Mouse (Mus musculus) kidney, adult 2 months (tissue): ENCODE measurements around the gene Tbc1d16. TPM values are rescaled to one million over a fixed set of nuclear protein-coding genes. Genes with fewer than 3 reads are reported as not detected.

Source experiments
- DNase-seq: peaks from one replicate; pipeline ENCODE4 v3.0.0; 2021
- H3K27ac ChIP-seq: fragments of 200-500 bp; 2 replicates; pipeline ENCODE4 v1.5.1; 2012; ENCODE audit warnings: low read depth, low read length, control low read depth, inconsistent platforms; ENCODE audit not compliant: insufficient read depth
- H3K27me3 ChIP-seq: fragments of 200-500 bp; replicated peaks from 2 replicates; pipeline ENCODE4 v1.6.1; 2012; ENCODE audit warnings: mild to moderate bottlenecking, moderate library complexity, low read length, inconsistent platforms; ENCODE audit not compliant: control insufficient read depth, insufficient read depth
- H3K36me3 ChIP-seq: fragments of 200-500 bp; 2 replicates; pipeline ENCODE4 v1.6.1; 2012; ENCODE audit warnings: mild to moderate bottlenecking, moderate library complexity, low read length, inconsistent platforms; ENCODE audit not compliant: control insufficient read depth, insufficient read depth
- H3K4me1 ChIP-seq: fragments of 200-500 bp; 2 replicates; pipeline ENCODE4 v1.6.1; 2011; ENCODE audit warnings: low read length; ENCODE audit not compliant: control insufficient read depth, insufficient read depth
- H3K4me3 ChIP-seq: fragments of 200-500 bp; 2 replicates; pipeline ENCODE4 v1.5.1; 2011; ENCODE audit warnings: mild to moderate bottlenecking, low read depth, low read length, control low read depth; ENCODE audit not compliant: insufficient read depth
- CTCF ChIP-seq: fragments of 200-500 bp; conservative IDR thresholded peaks from 2 replicates; pipeline ENCODE4 v1.5.1; 2011; ENCODE audit warnings: low read depth, mild to moderate bottlenecking, control low read depth, low read length, moderate library complexity, mixed read lengths; ENCODE audit not compliant: insufficient read depth, insufficient read length
- POLR2A ChIP-seq: fragments of 200-500 bp; IDR thresholded peaks from one replicate; pipeline ENCODE4 v1.6.1; 2011; ENCODE audit warnings: low read depth, low read length, control low read depth
- WGBS: fragments of 180-500 bp; shearing (Covaris S2); methylation state at CpG from one replicate; pipeline ENCODE4 v1.1.7; 2018; 5-methylcytosine and 5-hydroxymethylcytosine counted together
- polyA plus RNA-seq: library from polyadenylated mRNA; depleted of rRNA; stranded (reverse); fragments of >200 nt; gene quantifications from 2 replicates; pipeline ENCODE4 v1.2.3, GENCODE M21; 2012

The Tbc1d16 gene
- polyA plus RNA-seq, 1 experiment = 25.2 TPM

GRCm38 (mm10) chr11:119171588-119171987, 56.7 kb downstream of the Tbc1d16 start:
- WGBS = 80% methylated on average over 7 of the region's 7 CpGs
- peak; percentile 49 for DNase-seq
- Histone ChIP-seq H3K27ac (no peak overlapping the region), H3K27me3 (no peaks in the 10 kb centered on the region), H3K4me3 (no peak overlapping the region), H3K36me3 (no peaks in the 10 kb centered on the region), H3K4me1 (peaks cover 4% of the 10 kb centered on the region; the same call in 1 of the 2 replicates)
- TF ChIP-seq CTCF = no peak

- WGBS = 90% methylated on average over 1 of the region's 1 CpGs
- TF ChIP-seq POLR2A = no peak
- no peak for TF ChIP-seq CTCF
- no peak overlapping the region for H3K4me3 ChIP-seq
- no peaks in the 10 kb centered on the region for H3K4me1 ChIP-seq
- no peaks in the 10 kb centered on the region for H3K36me3 ChIP-seq
- DNase-seq = no peak
- no peak overlapping the region for H3K27ac ChIP-seq
- H3K27me3 ChIP-seq = no peaks in the 10 kb centered on the region
Observed at GRCm38 (mm10) chr11:119168851-119169250, 59.4 kb downstream of the Tbc1d16 start.

GRCm38 (mm10) chr11:119165995-119166394, 62.3 kb downstream of the Tbc1d16 start:
- no peak for DNase-seq
- H3K27me3 ChIP-seq = no peaks in the 10 kb centered on the region
- no peaks in the 10 kb centered on the region for H3K36me3 ChIP-seq
- 71% methylated on average over 10 of the region's 10 CpGs for WGBS
- H3K27ac ChIP-seq = no peak overlapping the region
- TF ChIP-seq CTCF (no peak), POLR2A (no peak)
- no peaks in the 10 kb centered on the region for H3K4me1 ChIP-seq
- no peak overlapping the region for H3K4me3 ChIP-seq

GRCm38 (mm10) chr11:119164375-119164774, 63.9 kb downstream of the Tbc1d16 start:
- Histone ChIP-seq H3K4me1 (no peaks in the 10 kb centered on the region), H3K27ac (no peak overlapping the region), H3K36me3 (no peaks in the 10 kb centered on the region), H3K27me3 (no peaks in the 10 kb centered on the region), H3K4me3 (no peak overlapping the region)
- no peak for TF ChIP-seq CTCF
- TF ChIP-seq POLR2A = no peak
- WGBS = 96% methylated on average over 7 of the region's 7 CpGs
- DNase-seq = no peak

GRCm38 (mm10) chr11:119163734-119163992, 64.6 kb downstream of the Tbc1d16 start:
- no peaks in the 10 kb centered on the region for H3K27me3 ChIP-seq
- H3K27ac ChIP-seq = no peak overlapping the region
- no peak for TF ChIP-seq POLR2A
- no peak overlapping the region for H3K4me3 ChIP-seq
- no peaks in the 10 kb centered on the region for H3K4me1 ChIP-seq
- DNase-seq = no peak
- H3K36me3 ChIP-seq = no peaks in the 10 kb centered on the region
- 91% methylated on average over 7 of the region's 7 CpGs for WGBS

- H3K27me3 ChIP-seq = no peaks in the 10 kb centered on the region
- TF ChIP-seq CTCF = no peak
- TF ChIP-seq POLR2A = no peak
- DNase-seq = peak; percentile 14
- WGBS = 68% methylated on average over 22 of the region's 22 CpGs
- no peaks in the 10 kb centered on the region for H3K36me3 ChIP-seq
- H3K27ac ChIP-seq = no peak overlapping the region
- H3K4me1 ChIP-seq = no peaks in the 10 kb centered on the region
- no peak overlapping the region for H3K4me3 ChIP-seq
Observed at GRCm38 (mm10) chr11:119162959-119163733, 65.2 kb downstream of the Tbc1d16 start.

- WGBS = 88% methylated on average over 2 of the region's 2 CpGs
Observed at GRCm38 (mm10) chr11:119161665-119162064, 66.6 kb downstream of the Tbc1d16 start.

More at GRCm38 (mm10) chr11:119161665-119162064, 66.6 kb downstream of the Tbc1d16 start:
- H3K4me1 ChIP-seq = no peaks in the 10 kb centered on the region
- H3K36me3 ChIP-seq = no peaks in the 10 kb centered on the region
- no peak overlapping the region for H3K27ac ChIP-seq
- H3K4me3 ChIP-seq = no peak overlapping the region
- no peak for DNase-seq
- no peak for TF ChIP-seq CTCF
- TF ChIP-seq POLR2A = no peak
- no peaks in the 10 kb centered on the region for H3K27me3 ChIP-seq
